Mouse (Mus musculus) spleen, adult 2 months (tissue): ENCODE measurements around the gene Rasgef1c.

ENCODE experiments used
- CTCF ChIP-seq: fragments of 200-500 bp; IDR thresholded peaks from 2 replicates; pipeline ENCODE4 v1.5.1; 2011; ENCODE audit warnings: mild to moderate bottlenecking, inconsistent platforms; ENCODE audit not compliant: insufficient read depth, insufficient read length, insufficient replicate concordance; ENCODE audit errors: extremely low read depth
- POLR2A ChIP-seq: fragments of 200-500 bp; IDR thresholded peaks from 2 replicates; pipeline ENCODE4 v1.6.1; 2011; ENCODE audit warnings: low read depth, low read length, inconsistent platforms

DNA sequence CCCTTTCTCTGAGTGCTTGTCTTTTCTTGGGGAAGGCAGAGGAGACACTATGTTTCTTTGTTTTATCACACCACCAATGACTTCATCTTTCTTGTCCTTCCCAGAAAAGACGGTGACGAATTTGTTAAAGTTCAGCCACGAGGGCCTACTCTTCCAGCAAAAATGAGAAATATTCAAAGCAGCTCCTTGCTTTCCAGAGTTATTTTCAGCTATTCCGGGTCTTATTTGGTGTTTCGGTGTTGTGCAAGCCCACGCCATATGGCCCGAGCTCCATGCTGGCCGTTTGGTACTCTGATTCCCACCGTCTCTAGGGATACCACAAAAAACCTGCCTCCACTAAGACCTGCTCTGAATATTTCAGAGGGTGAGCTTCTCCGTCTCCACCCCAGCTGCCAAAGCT lies 32.7 kb downstream of the Rasgef1c start:
- TF ChIP-seq CTCF, result no peak
- TF ChIP-seq POLR2A, result no peak
